Mouse (Mus musculus): Measurements from ENCODE around the gene Sorl1. TPM values are rescaled to one million over a fixed set of nuclear protein-coding genes. Genes with fewer than 3 reads are reported as not detected.

The Sorl1 gene
- polyA plus RNA-seq, 1 experiment from 2014 or later = 18.8 TPM

GRCm38 (mm10) chr9:41953486-41953885, 170.6 kb downstream of the Sorl1 start:
- Histone ChIP-seq H3K4me1 (peaks cover 52% of the 10 kb centered on the region), H3K9ac (replicated peaks) (peak overlapping the region; percentile 66), H3K4me2 (replicated peaks) (peak overlapping the region; percentile 74), H3K27ac (replicated peaks) (peak overlapping the region; percentile 96), H3K27me3 (no peaks in the 10 kb centered on the region), H3K36me3 (no peaks in the 10 kb centered on the region), H3K9me3 (no peaks in the 10 kb centered on the region), H3K4me3 (peak overlapping the region; percentile 27)
- WGBS = 4% methylated on average over 8 of the region's 8 CpGs
- peak; percentile 33 for ATAC-seq (replicated peaks)

- no peak overlapping the region for H3K4me3 ChIP-seq
Observed at GRCm38 (mm10) chr9:41952650-41953204, 171.4 kb downstream of the Sorl1 start.

GRCm38 (mm10) chr9:41951472-41952129, 172.5 kb downstream of the Sorl1 start:
- peak; percentile 65 for ATAC-seq (replicated peaks)
- Histone ChIP-seq H3K4me1 (peaks cover 52% of the 10 kb centered on the region), H3K36me3 (no peaks in the 10 kb centered on the region), H3K9me3 (no peaks in the 10 kb centered on the region), H3K4me2 (replicated peaks) (peak overlapping the region; percentile 74), H3K27ac (replicated peaks) (peak overlapping the region; percentile 96), H3K4me3 (peak overlapping the region; percentile 47), H3K27me3 (no peaks in the 10 kb centered on the region), H3K9ac (replicated peaks) (peak overlapping the region; percentile 66)
- WGBS = 5% methylated on average over 16 of the region's 16 CpGs

More at GRCm38 (mm10) chr9:41952650-41953204, 171.4 kb downstream of the Sorl1 start:
- no peak for ATAC-seq (replicated peaks)
- Histone ChIP-seq H3K27me3 (no peaks in the 10 kb centered on the region), H3K9me3 (no peaks in the 10 kb centered on the region), H3K27ac (replicated peaks) (peak overlapping the region; percentile 96), H3K9ac (replicated peaks) (peak overlapping the region; percentile 66), H3K4me1 (peaks cover 52% of the 10 kb centered on the region), H3K36me3 (no peaks in the 10 kb centered on the region), H3K4me2 (replicated peaks) (peak overlapping the region; percentile 74)
- whole genome bisulfite sequencing = 61% methylated on average over 7 of the region's 7 CpGs

- under 1% methylated on average over 21 of the region's 21 CpGs for WGBS
- Histone ChIP-seq H3K27me3 (no peaks in the 10 kb centered on the region), H3K4me2 (replicated peaks) (peak overlapping the region; percentile 74), H3K9me3 (no peaks in the 10 kb centered on the region), H3K9ac (replicated peaks) (peak overlapping the region; percentile 66), H3K36me3 (no peaks in the 10 kb centered on the region), H3K4me1 (peaks cover 52% of the 10 kb centered on the region), H3K4me3 (peak overlapping the region; percentile 47), H3K27ac (replicated peaks) (peak overlapping the region; percentile 96)
- ATAC-seq (replicated peaks) = peak; percentile 79
Observed at GRCm38 (mm10) chr9:41950991-41951451, 173.1 kb downstream of the Sorl1 start.

GRCm38 (mm10) chr9:41950109-41950990, 173.7 kb downstream of the Sorl1 start:
- WGBS = 2% methylated on average over 34 of the region's 34 CpGs

GRCm38 (mm10) chr9:41949476-41949875, 174.6 kb downstream of the Sorl1 start:
- Histone ChIP-seq H3K4me3 (no peak overlapping the region), H3K4me2 (replicated peaks) (no peak overlapping the region), H3K27me3 (no peaks in the 10 kb centered on the region), H3K27ac (replicated peaks) (peak overlapping the region; percentile 96), H3K9ac (replicated peaks) (0 out of 2 replicates have a peak overlapping the region, but pooled peaks have one; percentile 66), H3K9me3 (no peaks in the 10 kb centered on the region), H3K36me3 (no peaks in the 10 kb centered on the region), H3K4me1 (peaks cover 52% of the 10 kb centered on the region)
- ATAC-seq (replicated peaks) = no peak
- WGBS = 63% methylated on average over 5 of the region's 5 CpGs

More at GRCm38 (mm10) chr9:41950109-41950990, 173.7 kb downstream of the Sorl1 start:
- H3K4me2 ChIP-seq (replicated peaks) = peak overlapping the region; percentile 74
- H3K27me3 ChIP-seq = no peaks in the 10 kb centered on the region
- peak overlapping the region; percentile 96 for H3K27ac ChIP-seq (replicated peaks)
- H3K9me3 ChIP-seq = no peaks in the 10 kb centered on the region
- ATAC-seq (replicated peaks) = peak; percentile 76
- H3K4me3 ChIP-seq = peak overlapping the region; percentile 47
- H3K36me3 ChIP-seq = no peaks in the 10 kb centered on the region
- peak overlapping the region; percentile 66 for H3K9ac ChIP-seq (replicated peaks)
- H3K4me1 ChIP-seq = peaks cover 52% of the 10 kb centered on the region

- Histone ChIP-seq H3K4me2 (replicated peaks) (no peak overlapping the region), H3K4me3 (no peak overlapping the region), H3K27ac (replicated peaks) (no peak overlapping the region)
Observed at GRCm38 (mm10) chr9:41944964-41945363, 179.1 kb downstream of the Sorl1 start.

GRCm38 (mm10) chr9:41942970-41943635, 181.0 kb downstream of the Sorl1 start:
- peak; percentile 70 for ATAC-seq (replicated peaks)
- Histone ChIP-seq H3K4me3 (no peak overlapping the region), H3K4me1 (peaks cover 31% of the 10 kb centered on the region), H3K4me2 (replicated peaks) (no peak overlapping the region), H3K27me3 (no peaks in the 10 kb centered on the region), H3K9me3 (no peaks in the 10 kb centered on the region), H3K36me3 (no peaks in the 10 kb centered on the region), H3K9ac (replicated peaks) (no peak overlapping the region), H3K27ac (replicated peaks) (peak overlapping the region; percentile 65)
- WGBS = 43% methylated on average over 4 of the region's 4 CpGs

More at GRCm38 (mm10) chr9:41944964-41945363, 179.1 kb downstream of the Sorl1 start:
- Histone ChIP-seq H3K36me3 (no peaks in the 10 kb centered on the region), H3K4me1 (peaks cover 23% of the 10 kb centered on the region), H3K27me3 (no peaks in the 10 kb centered on the region), H3K9me3 (no peaks in the 10 kb centered on the region), H3K9ac (replicated peaks) (no peak overlapping the region)
- 94% methylated on average over 7 of the region's 7 CpGs for WGBS
- no peak for ATAC-seq (replicated peaks)

- Histone ChIP-seq H3K4me1 (peaks cover 51% of the 10 kb centered on the region), H3K9me3 (no peaks in the 10 kb centered on the region), H3K9ac (replicated peaks) (no peak overlapping the region), H3K27me3 (no peaks in the 10 kb centered on the region), H3K4me3 (no peak overlapping the region), H3K4me2 (replicated peaks) (no peak overlapping the region), H3K36me3 (no peaks in the 10 kb centered on the region), H3K27ac (replicated peaks) (peak overlapping the region; percentile 89; the same call in 1 of the 2 replicates)
- WGBS = 75% methylated on average over 10 of the region's 10 CpGs
- no peak for ATAC-seq (replicated peaks)
Observed at GRCm38 (mm10) chr9:41940311-41940853, 183.7 kb downstream of the Sorl1 start.

GRCm38 (mm10) chr9:41938449-41938848, 185.6 kb downstream of the Sorl1 start:
- Histone ChIP-seq H3K27ac (replicated peaks) (peak overlapping the region; percentile 89), H3K27me3 (no peaks in the 10 kb centered on the region), H3K9ac (replicated peaks) (0 out of 2 replicates have a peak overlapping the region, but pooled peaks have one; percentile 8), H3K4me3 (no peak overlapping the region), H3K9me3 (no peaks in the 10 kb centered on the region), H3K36me3 (no peaks in the 10 kb centered on the region), H3K4me2 (replicated peaks) (no peak overlapping the region), H3K4me1 (peaks cover 64% of the 10 kb centered on the region)
- ATAC-seq (replicated peaks) = no peak
- WGBS = 14% methylated on average over 8 of the region's 8 CpGs

GRCm38 (mm10) chr9:41937967-41938348, 186.1 kb downstream of the Sorl1 start:
- Histone ChIP-seq H3K36me3 (no peaks in the 10 kb centered on the region), H3K4me2 (replicated peaks) (no peak overlapping the region), H3K4me1 (peaks cover 60% of the 10 kb centered on the region), H3K9ac (replicated peaks) (no peak overlapping the region), H3K27ac (replicated peaks) (peak overlapping the region; percentile 89), H3K4me3 (no peak overlapping the region), H3K27me3 (no peaks in the 10 kb centered on the region), H3K9me3 (no peaks in the 10 kb centered on the region)
- ATAC-seq (replicated peaks) = no peak
- WGBS = 9% methylated on average over 3 of the region's 3 CpGs

Data from forebrain, embryonic 15.5 days (tissue).